Mouse (Mus musculus): ENCODE data around the gene Jund. TPM values are rescaled to one million over a fixed set of nuclear protein-coding genes. Genes with fewer than 3 reads are reported as not detected.

The Jund gene
- polyA plus RNA-seq (2021; fragmentation: Nextera tagmentation) = 5.3 and 148 TPM in 2 replicates
- long read RNA-seq, experiment 1, transcript Jund-201 (1 exons, 1,668 nt) = major isoform, 19 of 19 reads
- long read RNA-seq, experiment 1, partial matches to known transcripts = 0 of 19 reads
- long read RNA-seq, experiment 1, other reads (novel, unspliced or antisense) = 0 of 19 reads
- long read RNA-seq, experiment 2, transcript Jund-201 (1 exons, 1,668 nt) = major isoform, 11 of 11 reads
- long read RNA-seq, experiment 2, partial matches to known transcripts = 0 of 11 reads
- long read RNA-seq, experiment 2, other reads (novel, unspliced or antisense) = 0 of 11 reads

GRCm38 (mm10) chr8:70698310-70699109 lies at the start of gene Jund:
Gene Jund, plus strand, starts transcription at chr8:70698949.

GRCm38 (mm10) chr8:70660273-70660725 lies 38.5 kb upstream of the Jund start, which contains the start of gene Pgpep1:
Gene Pgpep1, minus strand, starts transcription at chr8:70660388.

GRCm38 (mm10) chr8:70673079-70673856 lies 25.5 kb upstream of the Jund start, which contains the start of gene Lsm4:
Gene Lsm4, plus strand, starts transcription at chr8:70673248.

GRCm38 (mm10) chr8:70703287-70703686 lies 4.5 kb downstream of the Jund start, which contains the start of gene Iqcn:
Gene Iqcn, plus strand, starts transcription at chr8:70703457.

DNA sequence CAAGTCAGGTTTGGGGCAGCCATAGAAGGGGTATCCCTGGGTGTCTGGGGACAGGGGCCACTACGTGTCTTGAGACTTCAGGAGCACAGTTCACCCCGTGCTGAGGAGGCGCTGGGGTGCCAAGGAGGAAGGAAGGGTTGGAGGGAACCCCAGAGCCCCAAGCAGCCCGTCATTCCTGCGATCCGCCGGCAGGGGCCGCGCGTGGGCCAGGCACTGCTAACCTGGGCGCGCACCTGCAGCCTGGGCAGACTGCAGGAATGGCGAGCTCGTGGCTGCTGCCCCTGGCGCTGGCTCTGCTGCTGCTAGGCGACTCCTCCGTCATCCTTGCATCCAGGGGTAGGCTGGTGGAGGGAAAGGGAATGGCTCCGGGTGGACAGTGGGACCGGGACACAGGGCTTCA lies 19.5 kb downstream of the Jund start, which contains the start of gene Gm3336:
Gene Gm3336, plus strand, starts transcription at position 247 of the 400 bp plus-strand sequence.

DNA sequence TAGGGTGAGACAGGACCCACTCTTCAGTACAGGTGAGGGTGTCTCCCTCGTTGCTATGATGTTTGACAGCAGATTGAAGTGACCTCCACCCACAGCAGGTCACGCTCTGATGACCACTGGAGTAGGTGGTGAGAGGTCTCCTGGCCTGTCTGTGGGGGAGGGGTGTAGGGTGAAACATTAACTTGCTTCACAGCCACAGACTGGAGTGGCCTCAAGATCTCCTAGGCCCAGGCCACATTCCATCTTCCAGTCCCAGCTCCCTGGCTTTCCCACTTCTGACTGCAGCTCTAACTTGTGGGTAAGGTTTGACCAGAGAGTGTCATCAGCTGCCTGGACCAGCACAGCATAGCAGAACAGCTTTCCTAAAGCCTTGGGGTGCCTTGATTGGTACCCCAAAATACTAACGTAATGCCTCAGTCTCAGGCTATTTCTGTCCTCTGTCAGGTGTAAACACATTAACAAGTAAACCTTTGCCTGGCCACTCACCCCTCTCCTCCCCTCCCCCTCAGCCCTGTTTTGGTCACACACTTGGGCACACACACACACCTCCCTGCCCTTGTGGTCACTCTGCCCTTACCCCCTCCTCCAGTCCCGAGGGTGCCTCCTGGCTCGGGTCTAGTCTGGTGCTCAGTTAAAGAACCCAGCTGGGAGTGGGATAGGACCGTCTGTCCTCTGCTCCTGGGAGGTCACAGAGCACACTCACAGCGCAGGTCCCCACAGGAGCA lies 24.9 kb downstream of the Jund start, which contains the start of gene Pde4c:
Gene Pde4c, plus strand, starts transcription at position 235 of the 725 bp plus-strand sequence.

Other genes with a start within 250 kb of the Jund start
- 30.8 and 37.7 TPM in 2 replicates for gene Klhl26, start 222.0 kb upstream of the Jund start, polyA plus RNA-seq (2021; fragmentation: Nextera tagmentation)
- gene Tmem59l, start 211.6 kb upstream of the Jund start, polyA plus RNA-seq (2021; fragmentation: Nextera tagmentation) = 550 and 567 TPM in 2 replicates
- 0.81 and 2.0 TPM in 2 replicates for gene Crlf1, start 205.8 kb upstream of the Jund start, polyA plus RNA-seq (2021; fragmentation: Nextera tagmentation)
- 347 and 396 TPM in 2 replicates for gene Rex1bd, start 192.2 kb upstream of the Jund start, polyA plus RNA-seq (2021; fragmentation: Nextera tagmentation)
- gene Uba52, start 188.1 kb upstream of the Jund start, polyA plus RNA-seq (2021; fragmentation: Nextera tagmentation) = 3,921 and 4,944 TPM in 2 replicates
- gene Fkbp8, start 171.2 kb upstream of the Jund start, polyA plus RNA-seq (2021; fragmentation: Nextera tagmentation) = 287 and 603 TPM in 2 replicates
- gene Kxd1, start 171.0 kb upstream of the Jund start, polyA plus RNA-seq (2021; fragmentation: Nextera tagmentation) = 73.8 and 77.6 TPM in 2 replicates
- gene Ell, start 159.5 kb upstream of the Jund start, polyA plus RNA-seq (2021; fragmentation: Nextera tagmentation) = 3.9 and 9.1 TPM in 2 replicates
- gene Isyna1, start 104.6 kb upstream of the Jund start, polyA plus RNA-seq (2021; fragmentation: Nextera tagmentation) = 36.5 and 38.4 TPM in 2 replicates
- gene Ssbp4, start 90.1 kb upstream of the Jund start, polyA plus RNA-seq (2021; fragmentation: Nextera tagmentation) = 88.8 and 293 TPM in 2 replicates
- gene Lrrc25, start 82.8 kb upstream of the Jund start, polyA plus RNA-seq (2021; fragmentation: Nextera tagmentation) = 0.72 and 1.7 TPM in 2 replicates
- gene Gdf15, start 66.5 kb upstream of the Jund start, polyA plus RNA-seq (2021; fragmentation: Nextera tagmentation) = 0.23 TPM in 1 of 2 replicates, not detected in the other
- gene Pgpep1, start 38.6 kb upstream of the Jund start, polyA plus RNA-seq (2021; fragmentation: Nextera tagmentation) = 11.0 and 11.5 TPM in 2 replicates
- gene Lsm4, start 25.7 kb upstream of the Jund start, polyA plus RNA-seq (2021; fragmentation: Nextera tagmentation) = 222 and 248 TPM in 2 replicates
- gene Iqcn, start 4.5 kb downstream of the Jund start, polyA plus RNA-seq (2021; fragmentation: Nextera tagmentation) = 0.03 TPM in 1 of 2 replicates, not detected in the other
- 0.19 and 0.25 TPM in 2 replicates for gene Gm3336, start 19.6 kb downstream of the Jund start, polyA plus RNA-seq (2021; fragmentation: Nextera tagmentation)
- 0.18 and 0.60 TPM in 2 replicates for gene Pde4c, start 24.8 kb downstream of the Jund start, polyA plus RNA-seq (2021; fragmentation: Nextera tagmentation)
- 895 and 1,300 TPM in 2 replicates for gene Rab3a, start 55.7 kb downstream of the Jund start, polyA plus RNA-seq (2021; fragmentation: Nextera tagmentation)
- gene Mpv17l2, start 62.0 kb downstream of the Jund start, polyA plus RNA-seq (2021; fragmentation: Nextera tagmentation) = 100 and 108 TPM in 2 replicates
- 82.0 and 99.2 TPM in 2 replicates for gene Pik3r2, start 77.8 kb downstream of the Jund start, polyA plus RNA-seq (2021; fragmentation: Nextera tagmentation)
- 66.9 and 129 TPM in 2 replicates for gene Mast3, start 106.1 kb downstream of the Jund start, polyA plus RNA-seq (2021; fragmentation: Nextera tagmentation)
- gene Il12rb1, start 109.5 kb downstream of the Jund start, polyA plus RNA-seq (2021; fragmentation: Nextera tagmentation) = 0.14 and 0.27 TPM in 2 replicates
- 9.4 and 9.7 TPM in 2 replicates for gene Arrdc2, start 140.8 kb downstream of the Jund start, polyA plus RNA-seq (2021; fragmentation: Nextera tagmentation)
- gene Kcnn1, start 164.3 kb downstream of the Jund start, polyA plus RNA-seq (2021; fragmentation: Nextera tagmentation) = 12.4 and 13.0 TPM in 2 replicates
- 140 and 167 TPM in 2 replicates for gene Ccdc124, start 175.0 kb downstream of the Jund start, polyA plus RNA-seq (2021; fragmentation: Nextera tagmentation)
- gene Slc5a5, start 193.8 kb downstream of the Jund start, polyA plus RNA-seq (2021; fragmentation: Nextera tagmentation) = 16.6 and 17.9 TPM in 2 replicates
- 3,531 and 4,437 TPM in 2 replicates for gene Rpl18a, start 198.5 kb downstream of the Jund start, polyA plus RNA-seq (2021; fragmentation: Nextera tagmentation)
- 18.1 and 27.3 TPM in 2 replicates for gene Map1s, start 207.0 kb downstream of the Jund start, polyA plus RNA-seq (2021; fragmentation: Nextera tagmentation)

All from left cerebral cortex, adult 6 months (tissue).